Mouse (Mus musculus) lung, embryonic 16.5 days (tissue): Measurements from ENCODE around the gene Hspa1a. TPM values are rescaled to one million over a fixed set of nuclear protein-coding genes. Genes with fewer than 3 reads are reported as not detected.
"Not testable (repeated sequence)": the region's sequence is repeated elsewhere in the genome, so short reads cannot be mapped to it uniquely, and the experiment has no call there.

ENCODE experiments used
- ATAC-seq: fragments of 200-750 bp; cut with Nextera tagmentation; 2 replicates; pipeline ENCODE4 v1.8.0; 2017; ENCODE audit warnings: low read depth, mild to moderate bottlenecking, moderate library complexity
- H3K27ac ChIP-seq: fragments of 300-500 bp; sonication (generic); 2 replicates; pipeline ENCODE4 v1.5.1; 2014; ENCODE audit warnings: mild to moderate bottlenecking, control low read depth, low read length
- H3K27me3 ChIP-seq: fragments of 300-500 bp; sonication (generic); 2 replicates; pipeline ENCODE4 v1.6.1; 2014; ENCODE audit warnings: low read depth, low read length, mixed read lengths; ENCODE audit not compliant: control insufficient read depth, insufficient read depth
- H3K36me3 ChIP-seq: fragments of 300-500 bp; sonication (generic); 2 replicates; pipeline ENCODE4 v1.6.1; 2014; ENCODE audit warnings: low read length; ENCODE audit not compliant: control insufficient read depth, insufficient read depth
- H3K4me1 ChIP-seq: fragments of 300-500 bp; sonication (generic); replicated peaks from 2 replicates; pipeline ENCODE4 v1.6.1; 2014; ENCODE audit warnings: low read length, mixed read lengths; ENCODE audit not compliant: control insufficient read depth, insufficient read depth
- H3K4me2 ChIP-seq: fragments of 300-500 bp; sonication (generic); 2 replicates; pipeline ENCODE4 v1.6.1; 2014; ENCODE audit warnings: low read depth, low read length, control low read depth
- H3K4me3 ChIP-seq: fragments of 300-500 bp; sonication (generic); 2 replicates; pipeline ENCODE4 v1.5.1; 2014; ENCODE audit warnings: mild to moderate bottlenecking, low read length, control low read depth
- H3K9ac ChIP-seq: fragments of 300-500 bp; sonication (generic); 2 replicates; pipeline ENCODE4 v1.6.1; 2014; ENCODE audit warnings: low read length, control low read depth
- H3K9me3 ChIP-seq: fragments of 300-500 bp; sonication (generic); 2 replicates; pipeline ENCODE4 v1.6.1; 2016; ENCODE audit warnings: low read length; ENCODE audit not compliant: control insufficient read depth
- WGBS: fragments of 180-500 bp; shearing (Covaris S2); extraction: QIAGEN DNeasy Blood & Tissue Kit; methylation state at CpG from one replicate; pipeline ENCODE4 v1.1.7; 2014; 5-methylcytosine and 5-hydroxymethylcytosine counted together
- polyA plus RNA-seq: library from polyadenylated mRNA; unstranded; fragments of >200 nt; fragmentation: Nextera tagmentation; extraction: Ambion mirVana; gene quantifications from 2 replicates; pipeline ENCODE4 v1.2.1, GENCODE M21; 2015

Gene Hspa1a
- polyA plus RNA-seq, 1 experiment from 2014 or later: 4.4 TPM

DNA sequence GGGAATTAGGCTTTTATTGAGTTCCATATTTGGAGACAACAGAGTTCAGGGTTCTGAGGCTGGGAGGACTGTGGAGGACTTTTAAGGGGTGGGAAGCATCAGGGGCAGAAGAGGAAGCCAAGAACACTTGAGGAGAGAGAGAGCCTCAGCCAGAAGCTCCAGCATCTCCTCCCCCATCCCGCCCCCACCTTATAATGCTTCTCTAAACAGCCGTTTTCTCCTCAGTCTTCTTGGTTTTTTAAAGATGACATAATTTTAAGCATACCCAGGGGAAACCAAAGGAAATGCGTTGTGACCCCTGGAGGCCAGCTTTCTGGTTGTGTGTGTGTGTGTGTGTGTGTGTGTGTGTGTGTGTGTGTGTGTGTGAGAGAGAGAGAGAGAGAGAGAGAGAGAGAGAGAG lies 9.8 kb downstream of the Hspa1a start:
- H3K4me2 ChIP-seq: no peak overlapping the region
- no peaks in the 10 kb centered on the region for H3K9me3 ChIP-seq
- H3K36me3 ChIP-seq: no peaks in the 10 kb centered on the region
- no peaks in the 10 kb centered on the region for H3K27me3 ChIP-seq
- peaks cover 9% of the 10 kb centered on the region for H3K4me1 ChIP-seq
- no peak overlapping the region for H3K27ac ChIP-seq
- ATAC-seq: no peak
- no peak overlapping the region for H3K9ac ChIP-seq
- H3K4me3 ChIP-seq: no peak overlapping the region
- 32% methylated on average over 3 of the region's 3 CpGs for WGBS

- H3K4me1 ChIP-seq: peaks cover 9% of the 10 kb centered on the region
- H3K9ac ChIP-seq: no peak overlapping the region
- no peak for ATAC-seq
- H3K36me3 ChIP-seq: no peaks in the 10 kb centered on the region
- H3K9me3 ChIP-seq: no peaks in the 10 kb centered on the region
- H3K27me3 ChIP-seq: no peaks in the 10 kb centered on the region
- no peak overlapping the region for H3K4me2 ChIP-seq
- no peak overlapping the region for H3K27ac ChIP-seq
- H3K4me3 ChIP-seq: no peak overlapping the region
These were observed 11.1 kb downstream of the Hspa1a start for GRCm38 (mm10) chr17:34960702-34961493.

GRCm38 (mm10) chr17:34959881-34960515 lies 12.0 kb downstream of the Hspa1a start:
- WGBS: 11% methylated on average over 12 of the region's 12 CpGs
- H3K4me1 ChIP-seq: peaks cover 9% of the 10 kb centered on the region
- H3K9ac ChIP-seq: peak overlapping the region; percentile 82
- H3K27me3 ChIP-seq: no peaks in the 10 kb centered on the region
- peak overlapping the region; percentile 63 for H3K4me2 ChIP-seq
- H3K36me3 ChIP-seq: no peaks in the 10 kb centered on the region
- H3K9me3 ChIP-seq: no peaks in the 10 kb centered on the region
- peak overlapping the region; percentile 64 for H3K4me3 ChIP-seq
- ATAC-seq: peak; percentile 31
- peak overlapping the region; percentile 99 for H3K27ac ChIP-seq

DNA sequence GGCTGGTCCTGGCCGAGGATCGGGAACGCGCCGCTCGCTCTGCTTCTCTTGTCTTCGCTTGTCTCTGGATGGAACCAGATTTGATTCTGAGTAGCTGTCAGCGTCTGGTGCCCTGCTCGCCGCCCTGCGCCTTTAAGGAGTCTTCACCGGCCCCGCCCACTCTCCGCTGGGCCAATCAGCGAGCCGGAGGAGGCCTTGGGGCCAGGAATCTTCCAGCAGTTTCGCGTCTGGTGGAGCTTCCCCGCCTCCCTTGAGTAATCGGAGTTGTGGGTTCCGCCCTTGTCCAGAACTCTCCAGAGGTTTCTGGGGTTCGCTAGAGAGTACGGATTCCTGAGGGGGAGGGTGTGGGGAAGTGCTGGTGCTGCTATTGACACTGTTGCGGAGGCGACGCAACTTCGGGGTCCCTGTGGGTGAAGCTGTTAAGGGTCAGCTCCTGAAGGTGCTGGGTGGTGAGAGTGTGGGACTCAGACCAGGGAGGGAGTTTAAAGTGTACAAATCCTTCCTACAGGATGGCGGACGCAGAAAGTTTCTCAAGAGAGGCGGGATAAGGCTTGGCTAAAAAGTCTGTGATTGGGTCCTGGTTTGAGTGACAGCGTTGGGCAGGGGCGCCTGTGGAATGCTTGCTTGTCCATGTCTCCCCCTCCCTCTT lies 12.7 kb downstream of the Hspa1a start, which contains the start of gene Hspa1b:
TSS of gene Hspa1b (minus strand) at position 109 of the 649 bp plus-strand sequence.
- Histone ChIP-seq H3K4me3 (peak within 1 kb of the TSS; percentile 64), H3K4me2 (peak within 1 kb of the TSS; percentile 63), H3K27ac (peak within 1 kb of the TSS; percentile 99), H3K9ac (peak within 1 kb of the TSS; percentile 82)
- under 1% methylated on average over 24 of the region's 32 CpGs for WGBS
- H3K36me3 ChIP-seq, H3K4me1 ChIP-seq, H3K9me3 ChIP-seq, H3K27me3 ChIP-seq: not testable (repeated sequence)
- peak; percentile 96 for ATAC-seq

- H3K4me1 ChIP-seq, H3K9me3 ChIP-seq, H3K9ac ChIP-seq, H3K36me3 ChIP-seq, H3K27ac ChIP-seq, H3K27me3 ChIP-seq: not testable (repeated sequence)
- Histone ChIP-seq H3K4me2 (peak overlapping the region; percentile 53), H3K4me3 (peak overlapping the region; percentile 40)
- under 1% methylated on average over 25 of the region's 47 CpGs for WGBS
- peak; percentile 16 for ATAC-seq
These were observed 13.2 kb downstream of the Hspa1a start for GRCm38 (mm10) chr17:34958734-34959129.

GRCm38 (mm10) chr17:34957966-34958365 lies 14.0 kb downstream of the Hspa1a start:
- not testable (repeated sequence) for H3K4me3 ChIP-seq, H3K36me3 ChIP-seq, H3K27me3 ChIP-seq, H3K9ac ChIP-seq, H3K27ac ChIP-seq, H3K4me2 ChIP-seq, ATAC-seq, H3K4me1 ChIP-seq, H3K9me3 ChIP-seq
- 20% methylated on average over 23 of the region's 40 CpGs for WGBS

GRCm38 (mm10) chr17:34957291-34957690 lies 14.7 kb downstream of the Hspa1a start:
- not testable (repeated sequence) for H3K9ac ChIP-seq, H3K27ac ChIP-seq, ATAC-seq, H3K4me3 ChIP-seq, H3K27me3 ChIP-seq, H3K4me1 ChIP-seq, H3K36me3 ChIP-seq, H3K4me2 ChIP-seq, H3K9me3 ChIP-seq
- 10% methylated on average over 31 of the region's 40 CpGs for WGBS

DNA sequence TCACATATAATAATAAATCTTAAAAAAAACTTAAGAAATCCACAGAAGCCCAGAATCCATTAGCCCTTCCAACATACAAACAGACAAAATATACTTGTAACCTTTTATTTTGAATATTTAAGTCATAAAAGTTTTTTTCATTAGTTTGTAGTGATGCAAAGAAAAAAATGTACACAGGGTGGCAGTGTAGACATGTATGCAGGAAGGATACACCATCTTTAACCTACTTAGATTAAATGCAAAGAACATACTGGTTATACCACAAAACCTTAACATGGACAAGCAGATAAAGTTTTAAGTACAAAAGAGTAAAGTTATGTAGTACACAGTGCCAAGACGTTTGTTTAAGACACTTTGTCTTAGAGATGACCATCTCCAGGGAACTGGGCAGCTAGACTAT lies 15.6 kb downstream of the Hspa1a start:
- H3K9me3 ChIP-seq: no peaks in the 10 kb centered on the region
- peaks cover 8% of the 10 kb centered on the region for H3K4me1 ChIP-seq
- H3K9ac ChIP-seq: no peak overlapping the region
- ATAC-seq: no peak
- no peak overlapping the region for H3K4me2 ChIP-seq
- no peak overlapping the region for H3K27ac ChIP-seq
- WGBS: 23% methylated on average over 1 of the region's 1 CpGs
- no peaks in the 10 kb centered on the region for H3K36me3 ChIP-seq
- no peaks in the 10 kb centered on the region for H3K27me3 ChIP-seq
- H3K4me3 ChIP-seq: no peak overlapping the region

DNA sequence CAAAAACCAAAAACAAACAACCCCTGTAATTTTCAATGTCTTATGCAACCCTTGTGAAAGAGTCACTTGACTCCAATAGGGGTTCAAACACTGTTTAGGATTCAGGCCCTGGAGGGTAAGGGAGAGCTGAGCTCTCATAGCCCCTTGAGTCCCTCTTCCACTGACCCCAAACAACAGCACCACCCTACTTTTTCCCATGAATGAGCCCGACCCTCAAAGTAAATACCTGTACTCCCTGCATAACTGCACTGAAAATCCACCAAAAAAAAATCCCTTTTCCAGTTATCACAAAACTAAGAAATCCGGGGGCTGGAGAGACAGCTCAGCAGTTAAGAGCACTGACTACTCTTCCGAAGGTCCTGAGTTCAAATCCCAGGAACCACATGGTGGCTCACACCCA lies 16.1 kb downstream of the Hspa1a start:
- ATAC-seq: no peak
- H3K27me3 ChIP-seq: no peaks in the 10 kb centered on the region
- no peaks in the 10 kb centered on the region for H3K36me3 ChIP-seq
- no peak overlapping the region for H3K4me3 ChIP-seq
- peaks cover 11% of the 10 kb centered on the region for H3K4me1 ChIP-seq
- no peak overlapping the region for H3K27ac ChIP-seq
- H3K9me3 ChIP-seq: no peaks in the 10 kb centered on the region
- 61% methylated on average over 3 of the region's 3 CpGs for WGBS
- H3K9ac ChIP-seq: no peak overlapping the region
- no peak overlapping the region for H3K4me2 ChIP-seq
